Mouse (Mus musculus) erythroblast, adult 5-6 weeks (primary cell): ENCODE results near the gene Kcnj3. TPM values are rescaled to one million over a fixed set of nuclear protein-coding genes. Genes with fewer than 3 reads are reported as not detected.
"Not testable (repeated sequence)": the region's sequence is repeated elsewhere in the genome, so short reads cannot be mapped to it uniquely, and the experiment has no call there.

ENCODE experiments used
- ATAC-seq: replicated peaks from 2 replicates; pipeline ENCODE4 v1.8.0; 2016; ENCODE audit warnings: moderate number of reproducible peaks, mild to moderate bottlenecking, moderate TSS enrichment, inconsistent platforms; ENCODE audit not compliant: poor library complexity, low FRiP score, severe bottlenecking
- total RNA-seq, 2 experiments: library from RNA; stranded (forward) in 1 of 2; stranded (reverse) in 1 of 2; fragments of 150-400 nt in 1 of 2; fragments of 200-764, 138-1000 nt in 1 of 2; gene quantifications; 2 replicates each; pipeline versions ENCODE4 v1.2.3 to v1.2.4; 2015 to 2017; ENCODE audit warnings: low replicate concordance in 2 of 2

Kcnj3 gene
- total RNA-seq (2015; ENCODE audit: low replicate concordance) (not detected in 2 replicates), total RNA-seq (2017; ENCODE audit: low replicate concordance) (not detected in 2 replicates)

- no peak for ATAC-seq
Observed at GRCm38 (mm10) chr2:55435721-55436260, at the start of gene Kcnj3. Gene Kcnj3, plus strand, starts transcription at chr2:55435970.

GRCm38 (mm10) chr2:55390330-55390989, 45.3 kb upstream of the Kcnj3 start:
- ATAC-seq = no peak

DNA sequence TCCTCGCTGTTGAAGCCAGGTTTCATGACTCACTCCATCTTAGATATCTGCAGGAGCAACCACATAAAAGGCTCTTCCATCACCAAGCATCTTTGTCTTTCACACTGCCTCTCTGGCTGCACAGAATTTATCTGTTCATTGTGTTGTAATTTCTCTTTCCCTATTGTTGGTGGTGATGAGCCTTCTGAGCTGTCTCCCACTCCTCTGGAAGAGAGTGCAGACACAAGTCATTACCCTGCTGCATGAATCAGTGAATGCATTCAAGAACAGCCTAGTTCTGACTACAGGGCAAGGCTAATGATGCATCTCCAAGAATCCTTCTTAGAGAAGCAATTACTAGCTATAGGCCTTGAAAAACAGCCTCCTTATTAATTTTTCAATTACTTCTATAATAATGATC, 30.5 kb upstream of the Kcnj3 start:
- ATAC-seq = no peak

- no peak for ATAC-seq
Observed at GRCm38 (mm10) chr2:55427633-55428032, 8.1 kb upstream of the Kcnj3 start.

DNA sequence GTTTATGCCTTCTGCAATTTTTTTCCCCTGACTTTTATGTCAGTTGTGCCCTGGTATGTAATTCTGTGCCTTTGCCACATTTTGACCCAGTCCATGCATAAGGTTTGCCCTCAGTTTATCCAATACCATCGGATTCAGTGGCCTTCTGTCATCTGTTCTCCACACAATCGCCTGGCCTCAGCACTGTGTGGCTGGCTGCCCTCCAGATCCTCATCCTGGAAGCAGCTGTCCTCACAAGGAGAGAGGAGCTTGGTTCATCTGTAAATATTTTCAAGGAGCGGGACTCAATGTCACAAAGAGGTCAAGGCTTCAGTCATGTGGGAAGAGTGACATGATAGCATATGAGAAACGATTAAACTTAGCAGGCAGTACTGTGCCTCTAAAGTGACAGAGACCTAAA, 3.7 kb upstream of the Kcnj3 start:
- ATAC-seq = no peak

GRCm38 (mm10) chr2:55436261-55437006, 664 bp downstream of the Kcnj3 start:
- ATAC-seq = no peak

DNA sequence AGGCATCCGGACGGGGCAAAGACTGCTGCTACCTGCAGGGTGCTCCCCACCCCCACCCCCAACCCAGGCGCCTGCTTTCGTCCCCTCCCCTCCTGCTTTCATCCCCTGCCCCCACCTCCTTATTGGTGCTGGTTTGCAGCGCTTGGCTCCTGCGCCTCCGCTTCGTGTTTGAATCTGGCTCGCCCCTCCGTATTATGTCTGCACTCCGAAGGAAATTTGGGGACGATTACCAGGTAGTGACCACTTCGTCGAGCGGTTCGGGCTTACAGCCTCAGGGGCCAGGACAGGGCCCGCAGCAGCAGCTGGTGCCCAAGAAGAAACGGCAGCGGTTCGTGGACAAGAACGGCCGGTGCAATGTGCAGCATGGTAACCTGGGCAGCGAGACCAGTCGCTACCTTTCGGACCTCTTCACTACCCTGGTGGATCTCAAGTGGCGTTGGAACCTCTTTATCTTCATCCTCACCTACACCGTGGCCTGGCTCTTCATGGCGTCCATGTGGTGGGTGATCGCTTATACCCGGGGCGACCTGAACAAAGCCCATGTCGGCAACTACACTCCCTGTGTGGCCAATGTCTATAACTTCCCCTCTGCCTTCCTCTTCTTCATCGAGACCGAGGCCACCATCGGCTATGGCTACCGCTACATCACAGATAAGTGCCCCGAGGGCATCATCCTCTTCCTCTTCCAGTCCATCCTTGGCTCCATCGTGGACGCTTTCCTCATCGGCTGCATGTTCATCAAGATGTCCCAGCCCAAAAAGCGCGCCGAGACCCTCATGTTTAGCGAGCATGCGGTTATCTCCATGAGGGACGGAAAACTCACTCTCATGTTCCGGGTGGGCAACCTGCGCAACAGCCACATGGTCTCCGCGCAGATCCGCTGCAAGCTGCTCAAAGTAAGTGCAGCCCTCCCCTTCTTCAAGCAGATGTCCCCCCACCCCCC, 1.5 kb downstream of the Kcnj3 start:
- ATAC-seq = no peak

GRCm38 (mm10) chr2:55437977-55438376, 2.2 kb downstream of the Kcnj3 start:
- ATAC-seq = no peak

DNA sequence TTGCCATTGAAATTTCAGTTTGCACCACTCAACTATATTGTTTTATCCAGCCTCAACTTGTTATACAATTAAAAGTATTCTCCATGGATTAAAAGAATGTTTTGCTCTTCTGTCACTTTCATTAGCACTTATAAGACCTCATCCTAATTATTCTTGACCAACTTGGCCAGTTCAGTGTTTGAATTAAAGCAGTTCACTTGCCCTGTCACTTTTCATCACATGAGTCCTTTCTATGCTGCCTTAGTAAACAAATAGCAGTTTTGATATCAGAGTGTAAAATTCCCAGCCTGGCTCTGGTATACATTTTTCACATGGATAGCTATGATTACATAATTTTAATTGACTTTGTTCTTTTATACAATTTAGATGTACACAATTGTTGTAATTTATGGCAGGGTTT, 3.4 kb downstream of the Kcnj3 start:
- ATAC-seq = no peak

- ATAC-seq = no peak
Observed at GRCm38 (mm10) chr2:55442006-55442405, 6.2 kb downstream of the Kcnj3 start.

GRCm38 (mm10) chr2:55447298-55447697, 11.5 kb downstream of the Kcnj3 start:
- ATAC-seq = no peak

DNA sequence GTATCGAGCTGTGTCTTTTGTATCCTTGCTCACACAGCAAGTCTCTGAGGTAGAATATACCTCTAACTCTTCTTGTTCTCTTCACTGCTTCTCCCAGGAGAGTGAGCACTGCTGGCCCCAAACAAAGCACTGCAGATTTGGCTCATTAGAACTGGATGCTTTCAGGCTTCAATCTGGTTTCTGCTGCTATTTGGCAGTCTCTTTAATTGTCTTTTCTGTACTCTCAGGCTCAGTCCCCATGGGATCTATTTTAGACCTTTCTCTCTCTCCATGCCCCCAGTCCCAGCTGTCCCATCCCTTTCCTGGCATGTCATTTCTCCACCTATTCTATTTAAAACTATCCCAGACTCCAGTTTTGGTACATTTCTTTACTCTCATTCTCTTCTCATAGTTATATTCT, 15.0 kb downstream of the Kcnj3 start:
- no peak for ATAC-seq

DNA sequence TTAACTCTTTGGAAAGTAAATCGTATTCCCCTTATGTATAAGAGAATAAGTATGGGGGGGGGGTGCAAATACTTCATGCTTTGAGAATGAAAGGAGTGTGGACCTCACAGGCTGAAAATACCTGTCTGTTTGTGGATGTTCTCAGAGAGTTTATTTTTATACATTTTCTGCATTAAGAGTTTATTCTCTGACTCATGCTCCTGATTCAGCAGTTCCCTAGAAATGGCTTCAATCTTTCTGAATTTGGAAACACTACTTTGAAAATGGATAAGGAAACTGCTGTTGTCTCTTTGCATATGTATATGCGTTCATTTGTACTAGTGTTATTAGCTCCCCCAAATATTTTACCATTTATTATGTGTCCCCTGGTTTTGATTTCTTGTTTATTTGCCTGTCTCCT, 23.4 kb downstream of the Kcnj3 start:
- no peak for ATAC-seq

DNA sequence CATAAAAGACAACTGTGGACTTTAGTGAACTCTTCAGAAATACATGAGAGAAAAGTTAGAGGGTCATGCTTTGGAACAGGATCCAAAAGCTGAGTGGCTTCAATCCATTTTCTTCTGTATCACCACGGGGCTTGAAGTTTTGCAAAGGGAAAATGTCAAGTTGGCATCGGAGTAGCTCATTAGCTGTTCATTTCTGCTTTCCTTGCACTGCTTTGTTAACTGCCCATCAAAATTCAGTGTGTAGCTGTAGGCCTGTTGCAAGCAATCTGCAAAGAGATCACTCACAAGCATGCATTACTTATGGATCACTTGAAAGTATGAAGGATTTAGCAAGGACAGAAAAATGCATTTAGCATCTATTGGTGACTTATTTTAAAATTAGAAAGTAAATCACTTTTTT, 33.4 kb downstream of the Kcnj3 start:
- no peak for ATAC-seq

DNA sequence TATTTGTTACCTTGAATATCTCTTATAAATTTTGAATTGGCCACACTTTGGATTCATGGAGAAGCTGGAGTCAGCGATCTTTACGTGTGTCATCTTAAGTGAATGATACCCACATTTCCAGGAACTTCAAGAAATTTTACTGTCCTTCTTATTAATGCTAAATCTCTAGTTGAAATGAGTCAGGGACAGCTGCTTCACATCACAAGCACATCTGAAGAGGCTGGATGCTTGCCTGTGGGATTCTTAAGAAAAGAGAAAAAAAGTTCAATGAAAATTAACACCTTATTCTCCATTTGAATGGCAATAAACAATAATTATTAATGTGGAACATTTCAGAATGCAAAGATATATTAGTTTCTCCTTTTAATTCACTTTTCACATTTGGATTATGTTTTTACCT, 34.2 kb downstream of the Kcnj3 start:
- no peak for ATAC-seq

- no peak for ATAC-seq
Observed at GRCm38 (mm10) chr2:55479511-55479910, 43.7 kb downstream of the Kcnj3 start.

DNA sequence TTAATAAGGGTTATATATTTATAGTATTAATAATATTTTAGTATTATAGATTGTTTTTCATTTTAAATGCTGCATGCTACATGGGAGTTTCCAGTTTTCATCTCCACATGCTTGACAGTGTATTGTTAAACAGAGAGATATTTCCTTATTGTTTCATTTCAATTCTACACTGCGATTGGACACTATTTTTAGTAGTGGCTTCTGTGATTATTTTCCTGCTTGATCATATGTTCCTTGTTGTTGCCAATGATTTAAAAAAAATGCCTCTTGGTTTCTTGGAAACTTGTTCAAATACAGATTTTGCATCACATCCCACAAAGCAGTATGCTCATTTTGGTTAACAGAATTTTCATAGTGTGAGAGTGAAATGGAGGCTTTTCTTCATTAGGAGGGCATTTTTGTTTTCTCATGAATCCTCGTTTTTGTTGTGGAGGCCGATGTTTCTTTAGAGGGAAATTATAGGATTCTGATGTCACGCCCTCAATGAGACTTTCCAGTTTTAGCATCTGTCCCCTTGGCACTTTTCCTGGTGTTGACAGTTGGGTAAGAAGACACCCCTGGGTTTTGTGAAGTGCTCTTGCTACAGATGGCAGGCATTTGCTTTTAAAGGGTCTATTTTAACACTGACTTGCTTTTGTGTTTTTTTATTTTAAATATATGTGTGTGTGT, 44.3 kb downstream of the Kcnj3 start:
- ATAC-seq = no peak

GRCm38 (mm10) chr2:55480602-55480965, 44.8 kb downstream of the Kcnj3 start:
- ATAC-seq = no peak

GRCm38 (mm10) chr2:55485500-55486129, 49.8 kb downstream of the Kcnj3 start:
- ATAC-seq = not testable (repeated sequence)
